Mouse (Mus musculus) heart, adult 18-20 months (tissue): ENCODE results near the gene Wdr61. TPM values are rescaled to one million over a fixed set of nuclear protein-coding genes. Genes with fewer than 3 reads are reported as not detected.
"Not testable (repeated sequence)": the region's sequence is repeated elsewhere in the genome, so short reads cannot be mapped to it uniquely, and the experiment has no call there.

ENCODE experiments used
- DNase-seq, 2 experiments: peaks; one replicate each; pipeline ENCODE4 v3.0.0; 2021 to 2022; ENCODE audit warnings: mixed read lengths in 1 of 2
- total RNA-seq, 2 experiments: library from RNA; stranded (reverse); gene quantifications; 2 replicates each; pipeline ENCODE4 v1.2.3; 2021

Gene Wdr61
- total RNA-seq, 2 experiments from 2014 or later, result 28.9 to 37.4 TPM

GRCm38 (mm10) chr9:54732122-54732521 lies 2.2 kb downstream of the Wdr61 start:
- DNase-seq, result no peak

DNA sequence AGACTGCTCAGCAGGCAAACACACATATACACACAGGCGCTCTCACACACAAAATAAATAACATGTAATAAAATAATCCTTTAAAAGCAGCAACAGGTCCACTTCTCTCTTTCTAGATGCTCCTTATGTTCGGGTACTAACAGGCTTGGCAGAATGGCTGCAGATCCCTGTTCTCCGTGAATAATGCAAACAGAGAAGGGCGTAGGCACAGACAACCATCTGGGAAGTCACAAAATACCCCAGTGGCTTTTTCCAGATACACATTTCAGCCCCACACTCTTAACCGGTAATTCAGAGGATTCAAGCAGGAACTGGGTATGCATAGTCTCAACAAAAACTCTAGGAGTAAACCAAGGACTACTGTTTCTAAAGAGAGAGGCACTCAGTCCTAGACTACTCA lies 8.0 kb downstream of the Wdr61 start:
- no peak for DNase-seq

DNA sequence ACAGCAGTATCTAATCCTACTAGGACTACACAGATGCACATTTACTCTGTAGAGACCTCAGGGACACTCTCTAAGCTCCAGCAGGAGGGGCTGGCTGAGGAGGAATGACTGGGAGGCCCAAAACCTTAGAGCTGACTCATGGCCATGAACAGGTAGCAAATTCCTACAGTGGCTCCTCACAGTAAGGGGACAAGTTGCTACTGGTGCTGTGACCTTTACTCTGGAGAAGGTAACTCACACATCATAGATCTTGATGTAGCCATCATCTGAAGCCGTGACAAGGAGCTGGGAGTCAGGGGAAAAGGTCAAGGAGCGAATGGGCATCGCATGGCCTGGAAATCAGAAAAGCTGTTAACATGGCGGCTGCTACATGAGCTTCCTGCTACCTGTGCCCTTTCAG lies 11.7 kb downstream of the Wdr61 start:
- no peak for DNase-seq

GRCm38 (mm10) chr9:54722156-54722555 lies 12.2 kb downstream of the Wdr61 start:
- no peak for DNase-seq

- no peak for DNase-seq
Measured at GRCm38 (mm10) chr9:54717527-54717926, 16.8 kb downstream of the Wdr61 start.

DNA sequence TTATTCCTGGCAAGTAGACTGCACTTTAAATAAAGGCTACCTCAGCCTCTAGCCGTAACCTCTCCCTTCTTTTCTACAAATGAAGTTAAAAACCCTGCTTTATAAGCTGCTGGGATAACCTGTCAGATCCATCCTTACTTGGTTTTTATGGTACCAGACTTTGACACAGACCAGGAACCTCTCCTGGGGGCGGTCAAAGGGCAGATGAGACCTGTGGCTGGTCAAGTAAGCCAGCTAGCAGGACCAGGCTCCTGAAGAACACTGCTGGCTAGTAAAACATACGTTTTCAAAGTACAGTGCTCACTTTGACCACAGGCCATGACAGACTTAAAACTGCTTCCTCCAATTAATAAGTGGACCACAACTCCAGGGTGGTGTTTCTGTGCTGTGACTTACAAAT lies 18.5 kb downstream of the Wdr61 start:
- no peak for DNase-seq

- no peak for DNase-seq
Measured at GRCm38 (mm10) chr9:54708085-54708484, 26.2 kb downstream of the Wdr61 start.

DNA sequence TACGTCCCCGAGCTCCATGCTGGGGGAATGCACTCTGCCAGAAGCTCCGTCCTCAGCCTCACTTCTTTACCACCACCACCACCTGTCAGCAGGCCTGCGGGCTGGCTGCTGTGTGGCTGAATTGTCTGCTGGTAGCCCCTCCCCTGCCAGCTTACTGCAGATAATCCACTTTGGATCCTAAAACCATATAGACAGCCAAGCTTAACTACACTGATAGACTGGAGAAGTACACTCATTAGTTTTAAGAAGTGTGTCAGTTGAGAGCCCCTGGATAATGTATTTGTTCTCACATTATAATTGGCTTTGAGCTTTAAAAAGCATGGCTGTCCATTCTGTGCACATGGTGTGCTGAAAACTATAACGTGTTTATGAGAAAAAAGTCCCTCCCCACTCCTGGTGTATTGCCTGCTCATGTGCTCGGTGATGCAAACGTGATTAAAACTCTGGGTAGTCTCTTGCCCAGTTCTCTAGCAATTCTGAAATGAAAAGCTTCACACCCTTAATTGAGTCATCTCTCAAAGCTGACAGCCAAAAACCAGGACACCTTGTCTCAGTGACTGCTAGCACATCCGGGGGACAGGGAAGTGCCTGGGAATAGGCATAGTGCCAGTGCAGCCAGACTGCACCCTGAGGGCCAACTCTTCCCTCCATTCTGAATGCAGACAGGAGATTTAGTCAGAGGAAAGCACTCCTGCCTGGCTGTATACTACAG lies 26.9 kb downstream of the Wdr61 start:
- peak in 1 of 2 experiments; percentile 23 for DNase-seq

DNA sequence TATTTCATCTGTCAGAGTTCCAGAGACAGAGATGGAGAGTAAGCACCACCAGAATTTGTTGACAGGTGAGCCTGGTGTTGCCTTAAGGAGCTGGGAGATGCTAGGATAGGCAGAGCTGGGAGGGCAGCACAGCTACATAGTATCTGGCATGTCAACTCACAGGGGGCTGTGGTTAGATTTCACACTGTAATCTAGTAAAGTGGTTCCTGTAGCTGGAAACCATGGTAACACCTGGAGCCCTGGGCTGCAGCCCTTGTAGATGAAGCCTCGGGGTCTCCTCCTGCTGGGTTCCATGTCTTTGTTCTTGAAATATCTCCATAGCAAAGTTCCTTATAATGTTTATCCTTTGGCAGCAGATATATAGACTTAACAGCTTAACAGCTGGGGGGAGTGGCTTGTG lies 28.8 kb downstream of the Wdr61 start:
- no peak for DNase-seq

GRCm38 (mm10) chr9:54704361-54704760 lies 30.0 kb downstream of the Wdr61 start:
- DNase-seq, result no peak

GRCm38 (mm10) chr9:54702581-54702980 lies 31.7 kb downstream of the Wdr61 start:
- peak in 1 of 2 experiments; percentile 22 for DNase-seq

- DNase-seq, result peak; percentile 42 to 48
Measured at GRCm38 (mm10) chr9:54700746-54701145, 33.6 kb downstream of the Wdr61 start.

GRCm38 (mm10) chr9:54700174-54700475 lies 34.2 kb downstream of the Wdr61 start:
- DNase-seq, result peak in 1 of 2 experiments; percentile 69

- peak; percentile 89 for DNase-seq
Measured at GRCm38 (mm10) chr9:54699345-54700173, 34.8 kb downstream of the Wdr61 start.

DNA sequence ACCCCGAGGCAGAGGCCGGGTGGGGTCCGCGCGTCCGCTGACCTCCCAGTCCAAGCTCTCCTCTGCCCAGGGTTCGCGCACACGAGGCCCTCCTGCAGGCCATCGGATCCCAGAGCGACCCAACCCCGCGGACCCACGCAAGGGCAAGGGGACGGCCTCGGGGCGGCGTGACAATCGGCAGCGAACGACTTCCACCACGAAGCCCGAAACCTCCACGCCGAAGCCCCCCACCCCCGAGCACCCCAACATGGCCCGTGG lies 35.3 kb downstream of the Wdr61 start:
- DNase-seq, result no peak

DNA sequence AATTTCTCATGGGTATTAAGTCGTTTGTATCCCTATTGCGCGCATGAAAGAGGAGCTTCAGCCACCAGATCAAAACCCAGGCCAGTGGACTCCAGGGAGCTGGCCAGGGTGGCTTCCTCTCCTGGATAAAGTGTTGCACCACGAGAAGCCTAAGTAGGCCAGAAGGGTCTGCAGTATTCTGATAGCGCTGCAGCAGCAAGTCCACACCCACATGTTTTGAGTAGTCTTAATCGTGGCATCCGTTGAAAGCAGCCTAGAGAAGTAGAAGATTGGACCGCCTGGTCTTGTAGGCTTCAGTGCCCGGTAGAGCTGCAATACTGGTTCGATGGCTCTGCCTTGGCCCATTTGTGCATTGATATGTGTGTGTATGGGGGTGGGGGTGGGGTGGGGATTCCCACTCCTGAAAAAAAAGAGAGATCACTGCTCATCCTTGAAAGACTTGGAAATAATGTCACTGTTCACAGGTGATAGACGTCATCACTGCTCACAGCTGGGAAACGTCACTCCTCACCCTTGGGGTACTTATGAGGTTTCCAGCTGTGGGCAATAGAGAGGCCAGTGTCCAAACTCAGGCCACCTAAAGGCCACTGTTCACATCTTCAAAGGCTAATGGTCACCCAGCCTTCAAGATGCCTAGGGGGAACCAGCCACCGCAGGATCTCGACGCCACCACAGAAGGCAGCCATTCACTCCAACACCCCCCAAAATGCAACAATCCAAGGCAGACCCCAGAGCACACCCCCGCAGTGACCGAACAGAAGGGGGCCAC lies 35.8 kb downstream of the Wdr61 start, which contains the start of gene Dnaja4:
Gene Dnaja4, plus strand, starts transcription at position 556 of the 769 bp plus-strand sequence.
- no peak for DNase-seq

DNA sequence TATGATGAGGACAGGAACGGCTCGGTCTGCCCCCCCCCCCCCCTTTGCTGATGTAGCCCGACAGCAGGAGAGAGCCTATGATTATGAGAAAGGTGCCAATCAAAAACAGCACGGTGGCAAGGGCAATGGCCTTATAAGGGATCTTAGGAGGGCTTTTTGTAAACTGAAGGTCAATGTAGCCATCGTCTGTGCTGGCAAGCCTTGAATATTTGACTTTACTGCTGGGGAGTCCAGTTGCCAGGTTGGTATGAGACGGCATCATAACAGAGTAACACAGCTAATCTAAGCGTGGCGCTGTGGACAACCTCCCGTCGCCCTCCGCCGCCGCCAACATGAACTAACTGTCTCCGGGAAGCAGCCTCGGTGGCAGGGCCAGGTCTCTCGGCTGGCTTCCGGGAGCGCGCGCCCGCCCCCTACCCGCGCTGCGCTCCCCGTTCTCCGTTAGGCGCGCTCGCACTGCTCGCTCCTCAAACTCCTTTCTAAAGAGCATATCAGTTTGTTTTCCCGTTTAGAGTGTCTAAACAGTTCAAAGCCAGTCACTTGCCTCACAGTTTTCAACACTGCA lies 43.0 kb downstream of the Wdr61 start:
- peak in 1 of 2 experiments; percentile 34 for DNase-seq

DNA sequence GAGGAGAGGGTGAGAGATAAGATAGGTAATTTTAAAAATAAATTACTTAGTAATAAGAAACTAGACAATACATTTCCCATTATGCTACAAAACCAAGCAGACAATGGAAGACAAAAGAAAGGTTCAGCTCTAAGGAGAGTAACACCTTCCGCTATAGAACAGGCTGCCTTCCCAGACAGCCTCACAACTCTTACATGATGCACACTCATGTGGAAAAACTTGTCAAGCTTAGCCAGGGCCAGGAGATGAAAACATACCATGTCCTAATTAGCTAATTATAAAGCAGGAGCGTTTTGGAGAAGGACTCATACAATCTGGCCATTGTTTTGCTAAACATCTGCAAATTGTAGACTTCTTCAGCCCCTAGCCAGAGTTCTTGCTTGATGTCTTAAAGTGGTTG lies 43.6 kb downstream of the Wdr61 start:
- DNase-seq, result not testable (repeated sequence)

DNA sequence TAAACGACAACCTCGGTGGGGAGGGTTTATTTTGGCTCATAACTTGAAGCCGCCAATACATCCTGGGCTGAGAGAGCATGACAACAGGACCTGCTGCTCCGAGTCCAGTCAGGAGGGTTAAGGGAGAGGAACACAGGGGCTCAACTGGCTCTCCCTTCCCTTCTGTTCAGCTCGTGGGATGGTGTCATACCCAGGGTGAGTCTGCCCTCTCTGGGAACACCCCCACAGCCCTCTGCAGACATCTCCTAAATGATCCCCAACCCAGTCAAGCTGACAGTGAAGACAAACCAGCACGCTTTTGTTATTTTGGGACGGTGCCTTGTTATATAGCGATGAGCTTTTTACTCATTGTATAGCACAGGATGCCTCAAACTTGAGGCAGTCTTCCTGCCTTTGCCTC lies 44.9 kb downstream of the Wdr61 start:
- DNase-seq, result no peak

DNA sequence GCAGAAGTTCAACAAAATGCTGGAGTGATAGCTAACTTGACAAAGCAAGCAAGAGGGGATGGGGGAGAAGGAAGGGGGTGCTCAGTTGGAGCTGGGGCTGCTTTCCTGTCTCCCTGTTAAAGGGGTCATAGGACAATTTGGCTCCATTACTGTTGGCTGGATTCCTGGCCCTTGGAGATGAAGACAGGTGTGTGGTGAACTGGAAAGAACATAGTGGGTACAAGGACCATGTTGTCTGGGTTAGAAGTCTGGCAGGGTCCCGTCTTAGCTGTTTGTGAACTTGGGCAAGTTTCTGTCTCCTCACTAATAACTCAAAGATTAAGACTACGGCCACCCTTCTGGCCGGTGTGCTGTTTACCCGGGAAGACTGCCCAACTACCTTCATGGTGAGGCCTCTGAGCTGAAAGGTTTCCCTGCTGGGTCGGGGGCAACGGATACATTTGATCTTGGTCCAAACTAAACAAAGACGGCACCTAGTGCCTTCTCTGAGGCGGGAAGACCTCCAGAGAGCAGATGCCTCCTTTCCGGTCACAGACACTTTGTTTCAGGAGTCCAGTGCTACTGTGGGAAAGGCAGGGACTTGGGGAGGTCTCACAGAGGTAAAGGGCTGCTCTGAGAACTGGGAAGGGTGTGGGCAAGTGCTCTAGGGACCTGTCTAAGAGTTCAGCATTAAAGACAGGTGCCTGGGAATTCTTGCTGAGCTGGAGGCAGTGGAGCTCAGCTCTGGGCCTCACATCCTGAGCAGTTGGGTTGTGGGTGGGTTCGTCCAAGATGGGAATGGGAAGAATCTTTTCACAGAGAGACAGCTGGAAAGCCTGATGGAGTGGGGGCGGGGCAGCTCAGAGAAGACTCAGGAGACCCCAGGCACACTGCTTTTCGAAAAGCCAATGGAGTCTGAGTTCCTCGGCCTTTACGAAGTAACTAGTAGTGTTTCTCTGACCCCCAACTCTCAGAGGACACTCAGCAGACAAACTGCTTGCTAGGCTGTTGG lies 46.8 kb downstream of the Wdr61 start:
- DNase-seq, result no peak

DNA sequence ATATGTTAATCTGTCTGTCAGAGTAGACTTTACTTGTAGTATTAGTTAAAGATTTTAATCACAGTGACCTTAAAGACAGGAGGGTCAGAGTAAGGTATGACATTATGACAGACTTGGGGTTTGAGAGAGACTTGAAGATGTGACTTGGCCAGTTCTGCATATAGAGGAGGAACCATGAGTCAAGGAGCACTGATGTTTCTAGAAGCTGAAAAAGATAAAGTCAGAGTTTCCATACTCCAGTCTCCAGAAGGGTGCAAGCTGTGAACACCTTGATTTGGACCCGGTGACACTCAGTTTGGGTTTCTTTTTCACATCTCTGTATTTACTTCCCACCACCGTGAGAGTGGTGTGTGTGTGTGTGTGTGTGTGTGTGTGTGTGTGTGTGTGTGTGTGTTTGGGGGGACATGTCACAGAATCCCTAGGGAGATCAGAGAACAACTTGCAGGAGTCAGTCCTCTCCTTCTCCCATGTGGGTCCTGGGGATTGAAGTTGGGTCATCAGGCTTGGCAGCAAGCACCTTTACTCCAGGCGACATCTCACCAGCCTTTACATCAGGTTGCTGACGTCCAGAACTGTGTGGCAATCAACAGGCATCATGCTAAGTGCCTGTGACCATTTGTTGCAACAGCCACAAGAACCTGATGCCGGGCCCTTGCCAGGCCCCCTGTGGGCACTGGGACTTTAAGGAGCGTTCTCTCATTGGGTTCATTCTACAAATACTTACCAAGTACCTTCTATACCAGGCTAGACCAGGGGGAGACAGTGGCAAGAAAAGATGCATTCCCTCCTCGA lies 50.3 kb downstream of the Wdr61 start:
- no peak for DNase-seq
